Mouse (Mus musculus) megakaryocyte, embryonic 14.5 days (primary cell): ENCODE measurements around the gene Lag3. TPM values are rescaled to one million over a fixed set of nuclear protein-coding genes. Genes with fewer than 3 reads are reported as not detected.

Experiments
- H3K27me3 ChIP-seq: replicated peaks from 2 replicates; pipeline ENCODE3; 2012; ENCODE audit warnings: inconsistent platforms
- H3K36me3 ChIP-seq: replicated peaks from 2 replicates; pipeline ENCODE3; 2012; ENCODE audit warnings: low read length, inconsistent platforms, mixed read lengths
- H3K4me1 ChIP-seq: 2 replicates; pipeline ENCODE4 v1.6.1; 2012; ENCODE audit warnings: inconsistent platforms
- H3K4me3 ChIP-seq: replicated peaks from 2 replicates; pipeline ENCODE3; 2012; ENCODE audit warnings: moderate library complexity, mild to moderate bottlenecking, inconsistent platforms
- H3K9me3 ChIP-seq: 2 replicates; pipeline ENCODE4 v1.6.1; 2012; ENCODE audit warnings: inconsistent platforms
- FLI1 ChIP-seq: IDR thresholded peaks from 2 replicates; pipeline ENCODE4 v1.6.1; 2012; ENCODE audit warnings: low read length, inconsistent platforms, mixed read lengths
- GATA1 ChIP-seq: IDR thresholded peaks from 3 replicates; pipeline ENCODE4 v1.6.1; 2012; ENCODE audit warnings: mixed read lengths, low read length, inconsistent platforms, borderline replicate concordance
- polyA plus RNA-seq: library from polyadenylated mRNA; stranded (reverse); fragments of >175 nt; gene quantifications from 2 replicates; pipeline ENCODE4 v1.2.3, GENCODE M21; 2012; ENCODE audit warnings: low replicate concordance; ENCODE audit not compliant: insufficient read depth

Gene Lag3
- polyA plus RNA-seq, 1 experiment, result 0.62 TPM

GRCm38 (mm10) chr6:124936681-124937080, 25.2 kb upstream of the Lag3 start:
- H3K4me3 ChIP-seq, result no peak overlapping the region
- H3K27me3 ChIP-seq, result no peaks in the 10 kb centered on the region
- TF ChIP-seq GATA1 (no peak), FLI1 (no peak)
- H3K4me1 ChIP-seq, result peaks cover 29% of the 10 kb centered on the region
- H3K36me3 ChIP-seq, result peaks cover 70% of the 10 kb centered on the region
- H3K9me3 ChIP-seq, result no peaks in the 10 kb centered on the region

GRCm38 (mm10) chr6:124934670-124935069, 23.2 kb upstream of the Lag3 start:
- Histone ChIP-seq H3K4me3 (no peak overlapping the region), H3K4me1 (peaks cover 36% of the 10 kb centered on the region), H3K36me3 (peaks cover 66% of the 10 kb centered on the region), H3K9me3 (no peaks in the 10 kb centered on the region), H3K27me3 (no peaks in the 10 kb centered on the region)
- TF ChIP-seq GATA1 (no peak), FLI1 (no peak)

GRCm38 (mm10) chr6:124933127-124933526, 21.6 kb upstream of the Lag3 start:
- Histone ChIP-seq H3K36me3 (peaks cover 55% of the 10 kb centered on the region), H3K4me1 (peaks cover 36% of the 10 kb centered on the region)

GRCm38 (mm10) chr6:124932314-124932695, 20.8 kb upstream of the Lag3 start:
- Histone ChIP-seq H3K36me3 (peaks cover 47% of the 10 kb centered on the region), H3K27me3 (no peaks in the 10 kb centered on the region), H3K9me3 (no peaks in the 10 kb centered on the region), H3K4me1 (peaks cover 36% of the 10 kb centered on the region), H3K4me3 (peak overlapping the region; percentile 97)
- TF ChIP-seq GATA1 (no peak), FLI1 (no peak)

More at GRCm38 (mm10) chr6:124933127-124933526, 21.6 kb upstream of the Lag3 start:
- Histone ChIP-seq H3K27me3 (no peaks in the 10 kb centered on the region), H3K9me3 (no peaks in the 10 kb centered on the region), H3K4me3 (no peak overlapping the region)
- TF ChIP-seq GATA1, result no peak

GRCm38 (mm10) chr6:124931525-124932313, 20.2 kb upstream of the Lag3 start:
- H3K9me3 ChIP-seq, result no peaks in the 10 kb centered on the region
- peaks cover 41% of the 10 kb centered on the region for H3K36me3 ChIP-seq
- peaks cover 36% of the 10 kb centered on the region for H3K4me1 ChIP-seq
- no peaks in the 10 kb centered on the region for H3K27me3 ChIP-seq
- H3K4me3 ChIP-seq, result peak overlapping the region; percentile 97
- TF ChIP-seq FLI1, result no peak
- TF ChIP-seq GATA1, result no peak

GRCm38 (mm10) chr6:124930754-124931524, 19.4 kb upstream of the Lag3 start, which contains the start of gene Mlf2:
Gene Mlf2, plus strand, starts transcription at chr6:124931386.
- TF ChIP-seq FLI1, result peak; percentile 54; the same call in 1 of the 2 replicates
- no peak for TF ChIP-seq GATA1
- Histone ChIP-seq H3K4me1 (peaks cover 39% of the 10 kb centered on the region), H3K4me3 (peak within 1 kb of the TSS; percentile 97), H3K36me3 (peaks cover 33% of the 10 kb centered on the region), H3K9me3 (no peaks in the 10 kb centered on the region), H3K27me3 (peaks cover 2% of the 10 kb centered on the region)

- Histone ChIP-seq H3K36me3 (peaks cover 26% of the 10 kb centered on the region), H3K9me3 (no peaks in the 10 kb centered on the region), H3K4me1 (peaks cover 46% of the 10 kb centered on the region), H3K4me3 (peak overlapping the region; percentile 97), H3K27me3 (peaks cover 5% of the 10 kb centered on the region)
- TF ChIP-seq GATA1 (no peak), FLI1 (no peak)
These were observed 18.7 kb upstream of the Lag3 start for GRCm38 (mm10) chr6:124930231-124930630.

GRCm38 (mm10) chr6:124925941-124926340, 14.4 kb upstream of the Lag3 start:
- Histone ChIP-seq H3K27me3 (peaks cover 10% of the 10 kb centered on the region), H3K4me1 (peaks cover 36% of the 10 kb centered on the region), H3K9me3 (no peaks in the 10 kb centered on the region), H3K4me3 (no peak overlapping the region), H3K36me3 (no peaks in the 10 kb centered on the region)
- TF ChIP-seq FLI1 (no peak), GATA1 (no peak)

- Histone ChIP-seq H3K4me1 (peaks cover 39% of the 10 kb centered on the region), H3K27me3 (peaks cover 10% of the 10 kb centered on the region), H3K9me3 (no peaks in the 10 kb centered on the region), H3K4me3 (no peak overlapping the region), H3K36me3 (no peaks in the 10 kb centered on the region)
- TF ChIP-seq FLI1 (no peak), GATA1 (no peak)
These were observed 13.8 kb upstream of the Lag3 start for GRCm38 (mm10) chr6:124925173-124925793.

- no peak for TF ChIP-seq GATA1
- TF ChIP-seq FLI1, result no peak
- H3K27me3 ChIP-seq, result peaks cover 39% of the 10 kb centered on the region
- H3K36me3 ChIP-seq, result no peaks in the 10 kb centered on the region
- no peak overlapping the region for H3K4me3 ChIP-seq
- H3K9me3 ChIP-seq, result no peaks in the 10 kb centered on the region
- H3K4me1 ChIP-seq, result peaks cover 58% of the 10 kb centered on the region
These were observed 10.0 kb upstream of the Lag3 start for GRCm38 (mm10) chr6:124921539-124921938.
